Mouse (Mus musculus): ENCODE measurements at regions not wholly inside any gene's neighbourhood (a gene's known extent, or its start where the extent isn't known, plus 50 kb on each side); places are given as distances from the start of the nearest gene placed in this dataset.

DNA sequence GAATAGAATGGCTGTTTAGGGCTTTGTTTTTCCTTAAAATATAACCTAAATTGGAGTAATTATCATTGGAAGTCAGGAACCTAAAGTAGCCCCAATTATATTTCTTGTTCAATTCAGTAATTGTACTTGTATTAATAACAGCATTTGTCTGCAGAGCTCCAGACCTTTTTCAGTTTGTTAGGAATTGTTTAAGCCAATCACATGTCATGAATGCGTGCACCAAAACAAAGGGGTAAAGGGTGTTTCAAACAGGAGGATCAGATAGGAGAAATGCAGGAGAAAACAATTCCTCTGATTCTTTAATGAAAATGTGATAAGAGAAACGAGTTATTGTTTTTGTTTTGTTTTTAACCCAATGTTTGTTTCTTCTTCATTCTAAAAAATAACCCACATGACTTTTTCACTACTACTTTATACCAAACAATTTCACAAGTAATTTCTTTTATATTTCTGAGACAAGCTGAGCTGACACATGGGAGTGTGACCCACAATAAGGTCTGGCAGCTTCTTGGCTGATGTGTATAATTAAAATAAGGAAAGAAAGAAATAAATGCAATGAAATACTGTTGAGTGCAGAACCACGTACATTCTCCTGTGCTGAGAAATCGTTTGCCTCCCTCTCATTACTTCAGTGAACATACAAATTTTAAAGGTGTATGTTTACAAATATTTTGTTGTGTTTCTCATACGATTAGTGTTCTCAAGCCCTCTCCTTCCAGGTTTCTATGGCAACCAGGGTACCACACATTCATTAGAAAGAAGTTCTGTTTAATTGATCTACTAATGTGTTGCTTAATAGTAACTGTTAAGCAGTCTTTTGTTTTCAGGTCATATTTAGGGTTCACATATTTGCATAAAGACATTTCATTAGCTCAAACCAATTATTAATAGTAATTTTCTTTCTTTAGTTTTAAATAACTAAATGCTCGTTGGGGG is 397.7 kb downstream of the Isl1 start:
- H3K4me3 ChIP-seq (ENCODE audit: low read depth, low read length) = no peak overlapping the region
- no peak overlapping the region for H3K27ac ChIP-seq (ENCODE audit: low read depth, low read length)
- H3K9ac ChIP-seq (replicated peaks; ENCODE audit: low read depth, low read length) = no peak overlapping the region
- WGBS = 61% methylated on average over 6 of the region's 6 CpGs
- ATAC-seq (ENCODE audit: low read depth) = no peak
- H3K27me3 ChIP-seq (ENCODE audit: control insufficient read depth, insufficient read depth, low read length) = no peaks in the 10 kb centered on the region
- no peaks in the 10 kb centered on the region for H3K9me3 ChIP-seq (ENCODE audit: control insufficient read depth, low read length)
- no peak overlapping the region for H3K4me2 ChIP-seq (ENCODE audit: low read depth, low read length)
- H3K4me1 ChIP-seq (ENCODE audit: control insufficient read depth, insufficient read depth, low read length) = no peaks in the 10 kb centered on the region
- no peaks in the 10 kb centered on the region for H3K36me3 ChIP-seq (ENCODE audit: control insufficient read depth, insufficient read depth, low read length)

DNA sequence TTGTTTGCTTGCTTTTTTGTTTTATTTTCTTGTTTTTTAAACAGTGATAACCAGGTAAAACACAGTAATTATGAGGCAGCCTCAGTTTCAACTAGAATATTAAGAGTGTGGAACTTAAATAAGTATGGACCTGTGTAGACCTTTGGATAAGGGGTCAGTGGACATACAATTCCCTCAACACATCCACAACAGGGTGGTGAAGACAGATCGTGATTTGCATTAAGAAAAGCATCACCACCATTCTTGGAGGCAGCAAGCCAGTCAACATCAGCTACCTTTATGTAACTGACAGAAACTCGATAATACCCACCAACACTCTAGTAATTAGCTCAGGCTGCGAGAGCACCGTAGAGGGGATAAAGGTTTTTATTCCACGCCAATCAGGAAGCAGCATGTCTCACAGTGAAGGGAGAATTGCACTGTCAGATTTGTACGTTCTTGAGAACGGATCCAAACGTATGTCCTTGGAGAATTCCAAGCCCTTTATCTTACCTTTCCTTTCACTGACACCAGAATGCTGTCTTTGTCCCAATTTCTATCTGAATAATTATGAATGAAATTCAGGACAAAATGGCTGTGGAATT is 398.5 kb downstream of the Isl1 start:
- H3K27ac ChIP-seq (ENCODE audit: low read depth, low read length) = no peak overlapping the region
- no peak overlapping the region for H3K4me2 ChIP-seq (ENCODE audit: low read depth, low read length)
- H3K9ac ChIP-seq (replicated peaks; ENCODE audit: low read depth, low read length) = no peak overlapping the region
- WGBS = 37% methylated on average over 8 of the region's 8 CpGs
- H3K4me1 ChIP-seq (ENCODE audit: control insufficient read depth, insufficient read depth, low read length) = no peaks in the 10 kb centered on the region
- ATAC-seq (ENCODE audit: low read depth) = no peak
- H3K4me3 ChIP-seq (ENCODE audit: low read depth, low read length) = no peak overlapping the region
- H3K27me3 ChIP-seq (ENCODE audit: control insufficient read depth, insufficient read depth, low read length) = no peaks in the 10 kb centered on the region
- no peaks in the 10 kb centered on the region for H3K9me3 ChIP-seq (ENCODE audit: control insufficient read depth, low read length)
- no peaks in the 10 kb centered on the region for H3K36me3 ChIP-seq (ENCODE audit: control insufficient read depth, insufficient read depth, low read length)

DNA sequence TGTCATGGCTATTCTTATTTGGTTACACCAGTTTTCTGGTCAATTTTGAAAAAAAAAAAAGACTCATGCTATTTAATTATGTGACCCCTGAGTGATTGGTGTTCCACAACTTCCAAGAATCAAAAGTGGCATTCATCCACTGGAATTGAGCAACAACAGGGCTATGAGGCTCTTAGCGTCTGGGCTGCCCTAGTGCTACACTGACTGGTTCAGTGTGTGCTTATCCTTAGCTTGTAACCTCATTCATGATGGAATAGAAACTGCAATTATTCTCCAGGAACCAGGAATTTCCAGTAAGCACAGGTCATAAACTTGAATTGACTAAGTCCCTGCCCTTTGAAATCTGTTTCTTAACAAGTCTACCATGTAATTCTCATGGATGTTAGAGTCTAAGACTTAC is 428.9 kb downstream of the Isl1 start:
- no peaks in the 10 kb centered on the region for H3K36me3 ChIP-seq (ENCODE audit: control insufficient read depth, insufficient read depth, low read length)
- H3K4me1 ChIP-seq (ENCODE audit: control insufficient read depth, insufficient read depth, low read length) = no peaks in the 10 kb centered on the region
- H3K27me3 ChIP-seq (ENCODE audit: control insufficient read depth, insufficient read depth, low read length) = no peaks in the 10 kb centered on the region
- ATAC-seq (ENCODE audit: low read depth) = no peak
- no peaks in the 10 kb centered on the region for H3K9me3 ChIP-seq (ENCODE audit: control insufficient read depth, low read length)
- no peak overlapping the region for H3K27ac ChIP-seq (ENCODE audit: low read depth, low read length)
- H3K4me2 ChIP-seq (ENCODE audit: low read depth, low read length) = no peak overlapping the region
- WGBS = 74% methylated on average over 1 of the region's 1 CpGs
- H3K9ac ChIP-seq (replicated peaks; ENCODE audit: low read depth, low read length) = no peak overlapping the region
- H3K4me3 ChIP-seq (ENCODE audit: low read depth, low read length) = no peak overlapping the region

DNA sequence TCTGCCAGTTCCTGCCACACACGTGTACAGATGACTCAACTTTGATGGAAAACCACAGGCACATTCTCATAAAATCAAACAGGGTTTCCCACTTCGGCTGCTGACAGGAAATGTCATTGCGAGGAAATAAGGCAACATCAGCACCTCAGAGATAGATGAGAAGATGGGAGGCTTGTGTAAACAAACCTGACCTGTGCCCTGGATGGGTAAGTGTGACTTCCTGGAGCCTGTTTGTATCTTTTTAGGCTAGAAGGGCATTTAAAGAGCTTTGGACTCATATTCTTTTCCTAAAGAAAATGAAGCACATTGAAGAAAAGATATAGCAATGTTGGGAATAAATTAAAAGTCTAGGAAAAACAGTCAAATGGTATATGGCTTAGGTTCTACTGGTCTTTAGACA is 449.0 kb downstream of the Isl1 start:
- H3K27me3 ChIP-seq (ENCODE audit: control insufficient read depth, insufficient read depth, low read length) = no peaks in the 10 kb centered on the region
- H3K9me3 ChIP-seq (ENCODE audit: control insufficient read depth, low read length) = no peaks in the 10 kb centered on the region
- ATAC-seq (ENCODE audit: low read depth) = no peak
- 64% methylated on average over 3 of the region's 3 CpGs for WGBS
- no peak overlapping the region for H3K4me3 ChIP-seq (ENCODE audit: low read depth, low read length)
- H3K36me3 ChIP-seq (ENCODE audit: control insufficient read depth, insufficient read depth, low read length) = no peaks in the 10 kb centered on the region
- no peak overlapping the region for H3K9ac ChIP-seq (replicated peaks; ENCODE audit: low read depth, low read length)
- H3K4me2 ChIP-seq (ENCODE audit: low read depth, low read length) = no peak overlapping the region
- no peaks in the 10 kb centered on the region for H3K4me1 ChIP-seq (ENCODE audit: control insufficient read depth, insufficient read depth, low read length)
- no peak overlapping the region for H3K27ac ChIP-seq (ENCODE audit: low read depth, low read length)

DNA sequence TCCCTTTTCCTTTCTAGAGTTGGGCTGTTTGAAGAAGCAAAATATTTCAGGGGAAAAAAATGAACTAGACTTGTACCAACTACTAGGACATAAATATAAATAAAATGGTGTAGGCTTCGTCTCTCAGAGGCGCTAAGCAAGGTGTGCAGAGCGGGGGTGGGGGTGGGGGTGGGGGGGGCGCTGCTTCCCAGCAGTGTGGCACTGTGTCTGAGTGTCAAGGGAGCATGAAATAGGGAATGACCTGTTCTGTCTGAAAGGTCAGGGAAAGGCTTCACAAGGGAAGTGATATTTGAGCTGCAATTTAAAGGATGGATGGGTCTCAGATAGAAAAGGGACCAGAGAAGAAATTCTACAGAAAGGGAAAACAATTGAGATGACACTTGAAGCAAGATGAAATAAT is 452.9 kb downstream of the Isl1 start:
- Histone ChIP-seq H3K4me1 (ENCODE audit: control insufficient read depth, insufficient read depth, low read length) (no peaks in the 10 kb centered on the region), H3K4me3 (ENCODE audit: low read depth, low read length) (no peak overlapping the region), H3K27ac (ENCODE audit: low read depth, low read length) (no peak overlapping the region), H3K9ac (replicated peaks; ENCODE audit: low read depth, low read length) (no peak overlapping the region), H3K9me3 (ENCODE audit: control insufficient read depth, low read length) (no peaks in the 10 kb centered on the region), H3K36me3 (ENCODE audit: control insufficient read depth, insufficient read depth, low read length) (no peaks in the 10 kb centered on the region), H3K27me3 (ENCODE audit: control insufficient read depth, insufficient read depth, low read length) (no peaks in the 10 kb centered on the region), H3K4me2 (ENCODE audit: low read depth, low read length) (no peak overlapping the region)
- no peak for ATAC-seq (ENCODE audit: low read depth)
- WGBS = 75% methylated on average over 4 of the region's 4 CpGs

DNA sequence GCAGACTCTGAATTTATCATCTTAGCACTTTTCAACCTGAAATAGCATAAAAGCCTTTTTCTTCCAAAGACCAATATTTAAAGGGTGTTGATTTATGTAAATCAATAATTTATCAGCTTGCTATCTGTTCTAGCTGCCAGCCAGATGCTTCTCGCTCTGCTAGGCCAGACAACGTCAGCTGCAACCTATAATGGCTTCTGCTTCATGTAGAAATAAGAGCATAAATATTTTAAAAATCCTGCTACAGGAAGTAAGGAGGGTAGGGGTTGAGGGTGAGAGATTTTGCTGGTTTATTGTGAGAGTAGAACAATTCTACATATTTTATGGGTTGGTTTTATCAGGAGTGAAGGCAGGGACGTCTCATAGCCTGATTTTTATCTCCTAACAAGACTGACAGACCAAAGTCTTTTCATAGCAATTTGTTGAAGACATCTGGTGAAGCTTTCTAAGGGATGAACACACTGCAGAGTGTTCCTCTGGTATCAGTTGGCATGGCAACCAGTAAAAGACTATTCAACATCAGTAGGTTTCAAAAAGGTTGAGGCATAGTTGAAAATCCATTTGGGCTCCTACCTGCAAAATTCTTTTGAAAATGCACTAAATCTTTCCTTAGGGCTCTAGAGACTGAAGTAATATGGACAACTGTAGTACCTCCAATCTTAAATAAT is 456.7 kb downstream of the Isl1 start:
- H3K9me3 ChIP-seq (ENCODE audit: control insufficient read depth, low read length) = no peaks in the 10 kb centered on the region
- H3K4me2 ChIP-seq (ENCODE audit: low read depth, low read length) = no peak overlapping the region
- WGBS = 43% methylated on average over 3 of the region's 3 CpGs
- H3K4me3 ChIP-seq (ENCODE audit: low read depth, low read length) = no peak overlapping the region
- ATAC-seq (ENCODE audit: low read depth) = no peak
- H3K4me1 ChIP-seq (ENCODE audit: control insufficient read depth, insufficient read depth, low read length) = no peaks in the 10 kb centered on the region
- H3K36me3 ChIP-seq (ENCODE audit: control insufficient read depth, insufficient read depth, low read length) = no peaks in the 10 kb centered on the region
- no peaks in the 10 kb centered on the region for H3K27me3 ChIP-seq (ENCODE audit: control insufficient read depth, insufficient read depth, low read length)
- no peak overlapping the region for H3K9ac ChIP-seq (replicated peaks; ENCODE audit: low read depth, low read length)
- H3K27ac ChIP-seq (ENCODE audit: low read depth, low read length) = no peak overlapping the region

DNA sequence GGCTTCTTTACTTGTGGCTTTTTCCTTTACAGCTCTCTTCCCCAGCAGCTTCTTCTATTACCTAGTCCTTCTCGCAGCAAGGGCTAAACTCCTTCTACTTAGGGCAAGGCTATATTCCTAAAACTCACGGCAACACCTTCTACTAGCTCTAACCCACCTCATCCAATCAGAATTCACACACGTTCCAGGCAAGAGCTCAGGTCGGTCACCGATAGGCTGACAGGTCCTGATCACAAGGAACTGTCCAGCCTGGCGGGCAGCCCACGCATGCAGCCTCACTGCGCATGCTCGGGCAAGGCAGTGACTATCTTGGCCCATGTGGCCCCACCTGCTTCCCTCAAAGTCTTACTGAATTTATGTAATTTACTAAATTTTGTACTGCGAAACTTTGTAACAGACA is 466.4 kb downstream of the Isl1 start:
- ATAC-seq (ENCODE audit: low read depth) = no peak
- H3K27ac ChIP-seq (ENCODE audit: low read depth, low read length) = no peak overlapping the region
- H3K4me1 ChIP-seq (ENCODE audit: control insufficient read depth, insufficient read depth, low read length) = no peaks in the 10 kb centered on the region
- no peak overlapping the region for H3K9ac ChIP-seq (replicated peaks; ENCODE audit: low read depth, low read length)
- WGBS = 57% methylated on average over 10 of the region's 10 CpGs
- H3K9me3 ChIP-seq (ENCODE audit: control insufficient read depth, low read length) = no peaks in the 10 kb centered on the region
- no peak overlapping the region for H3K4me2 ChIP-seq (ENCODE audit: low read depth, low read length)
- H3K27me3 ChIP-seq (ENCODE audit: control insufficient read depth, insufficient read depth, low read length) = no peaks in the 10 kb centered on the region
- no peaks in the 10 kb centered on the region for H3K36me3 ChIP-seq (ENCODE audit: control insufficient read depth, insufficient read depth, low read length)
- no peak overlapping the region for H3K4me3 ChIP-seq (ENCODE audit: low read depth, low read length)

DNA sequence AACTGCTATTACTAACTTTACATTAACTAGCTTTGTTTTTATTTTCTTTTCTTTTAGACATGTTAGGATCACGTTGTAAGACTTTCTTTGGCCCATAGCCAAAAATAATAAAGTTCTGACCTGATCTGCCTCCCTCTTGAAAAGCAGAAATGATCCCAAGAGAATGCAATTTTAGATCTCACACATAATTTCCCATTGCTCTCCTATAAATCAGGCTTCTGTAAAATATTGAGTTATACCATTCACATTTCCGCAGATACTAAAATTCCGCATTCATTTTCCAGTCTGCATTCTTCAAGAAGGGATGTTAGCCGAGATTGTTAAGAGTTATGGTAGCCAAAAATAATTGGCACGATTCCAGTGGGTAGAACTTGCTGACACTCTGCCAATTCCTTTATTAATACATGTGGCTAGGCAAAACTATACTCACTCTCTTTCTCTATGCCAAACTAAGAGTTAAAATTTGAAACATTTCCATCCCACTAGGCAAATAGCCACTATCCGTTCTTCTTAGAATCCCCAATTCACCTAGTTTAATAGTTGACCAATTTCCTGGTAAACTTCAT is 473.2 kb downstream of the Isl1 start:
- Histone ChIP-seq H3K36me3 (ENCODE audit: control insufficient read depth, insufficient read depth, low read length) (no peaks in the 10 kb centered on the region), H3K9me3 (ENCODE audit: control insufficient read depth, low read length) (no peaks in the 10 kb centered on the region), H3K4me1 (ENCODE audit: control insufficient read depth, insufficient read depth, low read length) (no peaks in the 10 kb centered on the region), H3K9ac (replicated peaks; ENCODE audit: low read depth, low read length) (no peak overlapping the region), H3K4me3 (ENCODE audit: low read depth, low read length) (no peak overlapping the region), H3K4me2 (ENCODE audit: low read depth, low read length) (no peak overlapping the region), H3K27me3 (ENCODE audit: control insufficient read depth, insufficient read depth, low read length) (no peaks in the 10 kb centered on the region), H3K27ac (ENCODE audit: low read depth, low read length) (no peak overlapping the region)
- no peak for ATAC-seq (ENCODE audit: low read depth)
- 72% methylated on average over 6 of the region's 6 CpGs for WGBS

DNA sequence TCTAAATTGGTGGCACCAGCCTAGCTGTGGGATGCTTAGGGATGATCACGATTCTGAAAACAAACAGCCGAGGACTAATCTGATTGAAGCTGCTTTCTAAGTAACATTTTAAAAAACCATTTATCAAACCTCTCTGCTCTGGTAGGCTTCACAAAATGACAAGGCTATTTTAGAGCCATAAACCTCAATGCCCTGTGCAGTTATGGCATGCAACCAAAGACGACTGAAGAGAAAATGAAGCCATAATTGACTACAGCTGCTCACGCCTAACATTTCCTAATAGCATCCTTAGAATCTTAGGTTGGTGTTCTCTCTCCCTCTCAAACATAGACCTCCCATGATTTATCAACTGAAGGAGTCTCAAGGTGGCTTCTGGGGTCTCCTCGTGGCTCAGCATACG is 484.3 kb downstream of the Isl1 start:
- no peak overlapping the region for H3K9ac ChIP-seq (replicated peaks; ENCODE audit: low read depth, low read length)
- no peak overlapping the region for H3K4me3 ChIP-seq (ENCODE audit: low read depth, low read length)
- ATAC-seq (ENCODE audit: low read depth) = no peak
- no peaks in the 10 kb centered on the region for H3K4me1 ChIP-seq (ENCODE audit: control insufficient read depth, insufficient read depth, low read length)
- H3K4me2 ChIP-seq (ENCODE audit: low read depth, low read length) = no peak overlapping the region
- H3K9me3 ChIP-seq (ENCODE audit: control insufficient read depth, low read length) = no peaks in the 10 kb centered on the region
- H3K27ac ChIP-seq (ENCODE audit: low read depth, low read length) = no peak overlapping the region
- no peaks in the 10 kb centered on the region for H3K27me3 ChIP-seq (ENCODE audit: control insufficient read depth, insufficient read depth, low read length)
- H3K36me3 ChIP-seq (ENCODE audit: control insufficient read depth, insufficient read depth, low read length) = no peaks in the 10 kb centered on the region
- 57% methylated on average over 6 of the region's 6 CpGs for WGBS
